Mouse (Mus musculus) lung, adult 2 months (tissue): ENCODE measurements around the gene Tep1.

Experiments used
- CTCF ChIP-seq: fragments of 200-500 bp; IDR thresholded peaks from 2 replicates; pipeline ENCODE4 v1.5.1; 2011; ENCODE audit warnings: mild to moderate bottlenecking, low read length, control low read depth; ENCODE audit not compliant: insufficient read depth
- POLR2A ChIP-seq: fragments of 200-500 bp; IDR thresholded peaks from 2 replicates; pipeline ENCODE4 v1.6.1; 2011; ENCODE audit warnings: low read depth, mild to moderate bottlenecking, control low read depth, low read length, borderline replicate concordance; ENCODE audit errors: extremely low read depth

GRCm38 (mm10) chr14:50788157-50788556 lies 82.2 kb downstream of the Tep1 start:
- TF ChIP-seq POLR2A (no peak), CTCF (no peak)
